Mouse (Mus musculus) intestine, postnatal 0 days (tissue): ENCODE results near the gene Zfp287. TPM values are rescaled to one million over a fixed set of nuclear protein-coding genes. Genes with fewer than 3 reads are reported as not detected.

Source experiments
- ATAC-seq: fragments of 200-750 bp; cut with Nextera tagmentation; 2 replicates; pipeline ENCODE4 v1.8.0; 2017; ENCODE audit warnings: mild to moderate bottlenecking, moderate TSS enrichment, moderate library complexity
- H3K27ac ChIP-seq: fragments of 300-500 bp; sonication (generic); 2 replicates; pipeline ENCODE4 v1.5.1; 2014; ENCODE audit warnings: mild to moderate bottlenecking, low read depth, low read length, moderate library complexity
- H3K27me3 ChIP-seq: fragments of 300-500 bp; sonication (generic); replicated peaks from 2 replicates; pipeline ENCODE4 v1.6.1; 2014; ENCODE audit warnings: low read length, mixed read lengths; ENCODE audit not compliant: control insufficient read depth, insufficient read depth
- H3K36me3 ChIP-seq: fragments of 300-500 bp; sonication (generic); 2 replicates; pipeline ENCODE4 v1.6.1; 2014; ENCODE audit warnings: mild to moderate bottlenecking, moderate library complexity; ENCODE audit not compliant: control insufficient read depth, insufficient read depth
- H3K4me1 ChIP-seq: fragments of 300-500 bp; sonication (generic); replicated peaks from 2 replicates; pipeline ENCODE4 v1.6.1; 2014; ENCODE audit warnings: antibody characterized with exemption, low read length, mixed read lengths; ENCODE audit not compliant: control insufficient read depth, insufficient read depth
- H3K4me2 ChIP-seq: fragments of 300-500 bp; sonication (generic); replicated peaks from 2 replicates; pipeline ENCODE4 v1.6.1; 2014; ENCODE audit warnings: low read depth, mild to moderate bottlenecking, moderate library complexity
- H3K4me3 ChIP-seq: fragments of 300-500 bp; sonication (generic); 2 replicates; pipeline ENCODE4 v1.5.1; 2014; ENCODE audit warnings: low read depth, low read length
- H3K9ac ChIP-seq: fragments of 300-500 bp; sonication (generic); 2 replicates; pipeline ENCODE4 v1.6.1; 2014; ENCODE audit warnings: mild to moderate bottlenecking, low read depth, low read length
- H3K9me3 ChIP-seq: fragments of 300-500 bp; sonication (generic); 2 replicates; pipeline ENCODE4 v1.6.1; 2016; ENCODE audit warnings: mixed run types; ENCODE audit not compliant: control insufficient read depth
- CTCF ChIP-seq: sonication (generic); IDR thresholded peaks from 2 replicates; pipeline ENCODE4 v1.5.1; 2016; ENCODE audit warnings: low read depth, mild to moderate bottlenecking, control low read depth, antibody characterized with exemption, moderate library complexity
- WGBS: fragments of 180-500 bp; shearing (Covaris S2); extraction: QIAGEN DNeasy Blood & Tissue Kit; methylation state at CpG from one replicate; pipeline ENCODE4 v1.1.7; 2014; 5-methylcytosine and 5-hydroxymethylcytosine counted together
- polyA plus RNA-seq: library from polyadenylated mRNA; unstranded; fragments of >200 nt; fragmentation: Nextera tagmentation; extraction: Ambion mirVana; gene quantifications from 2 replicates; pipeline ENCODE4 v1.2.1, GENCODE M21; 2015

The Zfp287 gene
- 1.5 and 2.3 TPM in 2 replicates for polyA plus RNA-seq

- no peak for TF ChIP-seq CTCF
- WGBS, result under 1% methylated on average over 48 of the region's 48 CpGs
- H3K27ac ChIP-seq, result peak within 1 kb of the TSS; percentile 2; the same call in 1 of the 2 replicates
These were observed at the start of gene Zfp287 for GRCm38 (mm10) chr11:62731311-62732021. Gene Zfp287, minus strand, starts transcription at chr11:62731905.

GRCm38 (mm10) chr11:62776510-62776909, 44.8 kb upstream of the Zfp287 start:
- Histone ChIP-seq H3K27ac (no peak overlapping the region), H3K4me3 (no peak overlapping the region), H3K27me3 (no peaks in the 10 kb centered on the region), H3K9me3 (peaks cover 24% of the 10 kb centered on the region), H3K4me1 (no peaks in the 10 kb centered on the region), H3K36me3 (peaks cover 19% of the 10 kb centered on the region), H3K9ac (no peak overlapping the region), H3K4me2 (no peak overlapping the region)
- no peak for ATAC-seq
- WGBS, result 97% methylated on average over 7 of the region's 7 CpGs
- TF ChIP-seq CTCF, result no peak

More at GRCm38 (mm10) chr11:62731311-62732021, at the start of gene Zfp287:
- Histone ChIP-seq H3K4me3 (peak within 1 kb of the TSS; percentile 51), H3K4me2 (peak within 1 kb of the TSS; percentile 92), H3K4me1 (no peaks in the 10 kb centered on the region), H3K36me3 (no peaks in the 10 kb centered on the region), H3K9me3 (no peaks in the 10 kb centered on the region), H3K9ac (peak within 1 kb of the TSS; percentile 53), H3K27me3 (no peaks in the 10 kb centered on the region)
- peak; percentile 72 for ATAC-seq

- Histone ChIP-seq H3K27ac (peak overlapping the region; percentile 91), H3K36me3 (no peaks in the 10 kb centered on the region), H3K4me1 (no peaks in the 10 kb centered on the region; the same call in 1 of the 2 replicates), H3K4me3 (no peak overlapping the region), H3K9me3 (no peaks in the 10 kb centered on the region), H3K4me2 (peak overlapping the region; percentile 37), H3K9ac (no peak overlapping the region), H3K27me3 (no peaks in the 10 kb centered on the region)
- ATAC-seq, result peak; percentile 75
- WGBS, result 33% methylated on average over 9 of the region's 9 CpGs
- no peak for TF ChIP-seq CTCF
These were observed 29.2 kb upstream of the Zfp287 start for GRCm38 (mm10) chr11:62760755-62761457.

GRCm38 (mm10) chr11:62758491-62758890, 26.8 kb upstream of the Zfp287 start:
- no peak overlapping the region for H3K9ac ChIP-seq
- no peaks in the 10 kb centered on the region for H3K9me3 ChIP-seq
- H3K4me2 ChIP-seq, result no peak overlapping the region
- no peak overlapping the region for H3K4me3 ChIP-seq
- 88% methylated on average over 11 of the region's 11 CpGs for WGBS
- peak overlapping the region; percentile 17; the same call in 1 of the 2 replicates for H3K27ac ChIP-seq
- ATAC-seq, result no peak
- H3K4me1 ChIP-seq, result no peaks in the 10 kb centered on the region; the same call in 1 of the 2 replicates
- no peak for TF ChIP-seq CTCF
- no peaks in the 10 kb centered on the region; the same call in 1 of the 2 replicates for H3K27me3 ChIP-seq
- no peaks in the 10 kb centered on the region for H3K36me3 ChIP-seq

- Histone ChIP-seq H3K27ac (no peak overlapping the region), H3K4me2 (no peak overlapping the region), H3K9ac (no peak overlapping the region), H3K36me3 (no peaks in the 10 kb centered on the region), H3K4me1 (no peaks in the 10 kb centered on the region; the same call in 1 of the 2 replicates), H3K27me3 (no peaks in the 10 kb centered on the region; the same call in 1 of the 2 replicates), H3K4me3 (no peak overlapping the region), H3K9me3 (no peaks in the 10 kb centered on the region)
- ATAC-seq, result no peak
- WGBS, result 84% methylated on average over 6 of the region's 6 CpGs
- TF ChIP-seq CTCF, result no peak
These were observed 26.2 kb upstream of the Zfp287 start for GRCm38 (mm10) chr11:62757906-62758305.

GRCm38 (mm10) chr11:62757143-62757507, 25.4 kb upstream of the Zfp287 start:
- 8% methylated on average over 7 of the region's 7 CpGs for WGBS
- H3K36me3 ChIP-seq, result no peaks in the 10 kb centered on the region
- TF ChIP-seq CTCF, result no peak
- peak overlapping the region; percentile 56 for H3K4me2 ChIP-seq
- no peaks in the 10 kb centered on the region; the same call in 1 of the 2 replicates for H3K27me3 ChIP-seq
- ATAC-seq, result peak; percentile 22; the same call in 1 of the 2 replicates
- H3K27ac ChIP-seq, result no peak overlapping the region
- H3K4me1 ChIP-seq, result no peaks in the 10 kb centered on the region; the same call in 1 of the 2 replicates
- H3K9ac ChIP-seq, result no peak overlapping the region
- H3K4me3 ChIP-seq, result no peak overlapping the region
- H3K9me3 ChIP-seq, result no peaks in the 10 kb centered on the region
